In the genomic region with DNA sequence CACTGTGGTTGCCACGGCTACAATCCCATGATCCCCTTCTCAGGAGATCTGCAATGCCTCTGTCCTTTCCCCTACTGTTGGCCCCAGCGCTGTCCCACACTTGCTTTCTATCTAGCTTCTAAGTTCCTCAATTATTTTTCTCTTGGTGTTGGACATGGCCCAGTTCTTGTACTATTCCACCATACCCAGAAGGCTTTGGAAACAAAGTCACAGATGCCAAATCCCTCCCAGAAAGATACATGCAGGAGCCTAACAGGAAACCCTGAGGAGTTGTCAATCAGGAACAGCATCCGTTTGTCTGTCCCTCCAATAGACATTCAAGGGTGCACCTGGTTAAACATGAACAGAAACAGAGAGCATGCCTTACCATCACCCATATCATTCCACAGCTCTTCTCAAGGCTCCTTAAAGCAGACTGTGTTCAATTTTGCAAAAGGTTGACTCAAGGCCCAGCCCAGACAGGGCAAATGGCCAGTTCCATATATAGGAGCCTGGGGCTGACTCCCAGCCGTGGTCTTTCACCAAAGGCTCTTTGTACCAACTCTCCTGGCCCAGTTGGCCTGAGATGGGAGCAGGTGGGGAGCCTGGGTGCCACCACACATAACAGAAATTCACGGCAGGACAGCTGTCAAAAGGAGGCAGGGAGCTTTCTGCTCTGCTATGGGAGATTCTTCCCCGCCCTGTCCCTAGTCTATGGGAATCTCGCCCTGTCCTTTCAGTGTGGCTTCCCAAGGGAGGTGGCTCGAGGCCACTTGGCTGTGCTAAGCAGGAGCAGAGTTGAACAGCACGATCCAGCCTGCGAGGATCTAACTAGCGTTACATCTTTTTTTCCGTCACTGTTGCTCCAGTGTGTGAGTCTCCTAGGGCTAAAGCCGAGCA, we compare ENCODE assay signal across 12 mouse cellular contexts. TPM values are rescaled to one million over a fixed set of nuclear protein-coding genes. Genes with fewer than 3 reads are reported as not detected.
A peak's percentile ranks its signal among the peaks of the same experiment; 100 is the strongest.
DNase-seq lines count a peak whose midpoint lies in the region; ATAC-seq lines count a peak whose summit lies in the region.
"Had no signal": no experiment of that assay in that cellular context is flagged by ENCODE, and none has a peak within 500 bp of the region (broad histone marks: within the 10 kb centered on the region; RNA-seq: fewer than 3 reads in every experiment).

No protein-coding gene starts in this region.

- H3K4me2 ChIP-seq in kidney, embryonic 15.5 days: no peak overlapping the region
- H3K4me2 ChIP-seq: lung, embryonic 14.5 days; neural tube, embryonic 12.5 days had no signal

- intact Hi-C loops in gastrocnemius, postnatal 36 days (cut with DNase I): loop anchor here (5.0 kb wide), 1 partner anchor 58 kb away; no protein-coding TSS in a partner anchor

- peak; percentile 44 for DNase-seq in kidney, adult 11 months
- DNase-seq in gastrocnemius, postnatal 36 days: peak; percentile 68 to 79
- peak; percentile 56 to 74 for DNase-seq in kidney, postnatal 36 days
- DNase-seq in thymus, adult 18-20 months: no peak
- DNase-seq: lung, embryonic 14.5 days; thymus, postnatal 4 days had no signal

- H3K9ac ChIP-seq in kidney, embryonic 15.5 days: no peak overlapping the region
- H3K9ac ChIP-seq: lung, embryonic 14.5 days; neural tube, embryonic 12.5 days had no signal

- H3K4me1 ChIP-seq in kidney, embryonic 15.5 days: peaks cover 14% of the 10 kb centered on the region
- peaks cover 42% of the 10 kb centered on the region for H3K4me1 ChIP-seq in brown adipose tissue, adult 24 weeks (ENCODE audit: control insufficient read depth, insufficient read depth, insufficient read length, low read length)
- H3K4me1 ChIP-seq: neural tube, embryonic 12.5 days had no signal

- no peaks in the 10 kb centered on the region for H3K9me3 ChIP-seq in kidney, embryonic 15.5 days (replicated peaks)
- H3K9me3 ChIP-seq: hindbrain, embryonic 10.5 days; neural tube, embryonic 12.5 days had no signal

- WGBS in kidney, embryonic 15.5 days: 78% methylated on average over 13 of the region's 13 CpGs

- no peak overlapping the region for H3K4me3 ChIP-seq in kidney, embryonic 15.5 days (replicated peaks)
- H3K4me3 ChIP-seq in brown adipose tissue, adult 24 weeks (ENCODE audit: insufficient read depth, low read depth, low read length): peak overlapping the region; percentile 9; the same call in 1 of the 2 replicates
- H3K4me3 ChIP-seq: hindbrain, embryonic 10.5 days; neural tube, embryonic 12.5 days had no signal

- H3K27ac ChIP-seq in kidney, embryonic 15.5 days: no peak overlapping the region
- peak overlapping the region; percentile 98 for H3K27ac ChIP-seq in brown adipose tissue, adult 24 weeks (replicated peaks; ENCODE audit: low read depth, low read length)
- H3K27ac ChIP-seq: hindbrain, embryonic 10.5 days; neural tube, embryonic 12.5 days had no signal

- no peaks in the 10 kb centered on the region for H3K36me3 ChIP-seq in kidney, embryonic 15.5 days
- H3K36me3 ChIP-seq: hindbrain, embryonic 10.5 days; neural tube, embryonic 12.5 days had no signal

- ATAC-seq in kidney, embryonic 15.5 days (replicated peaks; ENCODE audit: low FRiP score): no peak
- no peak for ATAC-seq in inflammation-experienced regulatory T-cells, adult 6 months
- ATAC-seq: Patski had no signal

- no peaks in the 10 kb centered on the region for H3K27me3 ChIP-seq in kidney, embryonic 15.5 days
- H3K27me3 ChIP-seq: neural tube, embryonic 12.5 days; Patski had no signal

RNA-seq across cellular contexts. Expression of gene Rhob, which starts 54.6 kb away (rescaled TPM):
- polyA plus RNA-seq in kidney, embryonic 15.5 days (2015; fragmentation: Nextera tagmentation; extraction: Ambion mirVana): 35.4 and 38.7 TPM in 2 replicates
- polyA plus RNA-seq in brown adipose tissue, adult 24 weeks (2012; ENCODE audit: insufficient read depth, insufficient read length, missing spikeins): 106 and 193 TPM in 2 replicates
- total RNA-seq in gastrocnemius, postnatal 36 days (2021): 10 to 100 TPM; 50.7 to 56.4 TPM
- 1 to 10 TPM in 2 of 3 experiments, under 1 TPM in 1; 0.15 to 2.8 (median 1.7) TPM for polyA plus RNA-seq in inflammation-experienced regulatory T-cells, adult 6 months (2017; shearing (Covaris generic))

Comparison
In these comparisons a context has a peak if more than half of its experiments do, and no peak if none do; other contexts are left out.
1. DNase-seq: peak in kidney, adult 11 months (single experiment), gastrocnemius, postnatal 36 days (2 of 2) and kidney, postnatal 36 days (2 of 2); none in thymus, adult 18-20 months (0 of 2).